Mouse (Mus musculus) limb, embryonic 13.5 days (tissue): Measurements from ENCODE around the gene Scarf2. TPM values are rescaled to one million over a fixed set of nuclear protein-coding genes. Genes with fewer than 3 reads are reported as not detected.

Experiments used
- ATAC-seq: fragments of 200-750 bp; cut with Nextera tagmentation; 2 replicates; pipeline ENCODE4 v1.8.0; 2017; ENCODE audit warnings: low read depth, moderate number of reproducible peaks, moderate TSS enrichment; ENCODE audit not compliant: low FRiP score
- H3K27ac ChIP-seq: fragments of 300-500 bp; sonication (generic); 2 replicates; pipeline ENCODE4 v1.5.1; 2015; ENCODE audit warnings: inconsistent platforms, mild to moderate bottlenecking, moderate library complexity
- H3K27me3 ChIP-seq: fragments of 300-500 bp; sonication (generic); 2 replicates; pipeline ENCODE4 v1.6.1; 2015; ENCODE audit warnings: mild to moderate bottlenecking, inconsistent platforms
- H3K36me3 ChIP-seq: fragments of 300-500 bp; sonication (generic); 2 replicates; pipeline ENCODE4 v1.6.1; 2015; ENCODE audit warnings: inconsistent platforms, mild to moderate bottlenecking, moderate library complexity
- H3K4me1 ChIP-seq: fragments of 300-500 bp; sonication (generic); 2 replicates; pipeline ENCODE4 v1.6.1; 2015; ENCODE audit warnings: inconsistent platforms
- H3K4me2 ChIP-seq: fragments of 300-500 bp; sonication (generic); replicated peaks from 2 replicates; pipeline ENCODE4 v1.6.1; 2015; ENCODE audit warnings: inconsistent platforms, mild to moderate bottlenecking, moderate library complexity
- H3K4me3 ChIP-seq: fragments of 300-500 bp; sonication (generic); 2 replicates; pipeline ENCODE4 v1.5.1; 2015; ENCODE audit warnings: moderate library complexity, mild to moderate bottlenecking, inconsistent platforms
- H3K9ac ChIP-seq: fragments of 300-500 bp; sonication (generic); 2 replicates; pipeline ENCODE4 v1.6.1; 2015; ENCODE audit warnings: mild to moderate bottlenecking, inconsistent platforms
- H3K9me3 ChIP-seq: fragments of 300-500 bp; sonication (generic); 2 replicates; pipeline ENCODE4 v1.6.1; 2016; ENCODE audit warnings: inconsistent platforms
- WGBS: fragments of 180-500 bp; shearing (Covaris S2); methylation state at CpG from one replicate; pipeline ENCODE4 v1.1.7; 2015; 5-methylcytosine and 5-hydroxymethylcytosine counted together
- polyA plus RNA-seq: library from polyadenylated mRNA; unstranded; fragments of >200 nt; fragmentation: Nextera tagmentation; extraction: Ambion mirVana; gene quantifications from 2 replicates; pipeline ENCODE4 v1.2.1, GENCODE M21; 2015

Scarf2 gene
- polyA plus RNA-seq, 1 experiment from 2014 or later: 29.4 TPM

DNA sequence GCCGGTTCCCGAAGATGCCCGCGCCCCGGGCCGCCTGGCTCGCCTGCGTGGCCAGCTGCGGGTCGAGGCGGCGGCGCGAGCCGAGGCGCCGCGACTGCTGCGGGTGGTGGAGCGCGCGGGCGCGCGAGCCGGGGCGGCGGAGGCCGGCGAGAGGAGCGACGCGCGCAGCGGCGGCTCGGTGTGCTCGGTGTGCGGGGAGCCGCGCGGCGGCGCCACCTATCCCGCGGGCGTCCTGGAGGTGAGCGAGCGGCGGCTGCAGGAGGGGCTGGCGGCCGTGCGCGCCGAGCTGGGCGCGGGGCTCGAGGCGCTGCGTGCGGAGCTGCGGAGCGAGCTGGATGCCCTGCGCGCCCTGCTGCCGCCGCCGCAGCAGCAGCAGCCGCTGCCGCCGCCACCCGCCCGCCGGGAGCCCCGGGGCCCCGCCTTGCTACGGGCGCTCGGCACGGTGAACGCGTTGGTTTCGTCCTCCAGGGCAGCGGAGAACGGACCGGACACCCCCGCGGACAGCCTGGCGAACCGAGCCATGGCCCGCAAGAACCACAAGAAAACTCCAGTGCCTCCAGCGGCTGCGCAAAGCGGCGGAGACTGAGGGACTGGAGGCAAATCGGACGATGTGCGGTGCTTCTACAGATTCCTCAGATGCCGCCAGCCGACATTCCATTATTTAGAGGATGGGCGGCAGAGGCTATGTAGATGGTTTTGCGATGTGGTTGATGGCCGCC is 36.8 kb downstream of the Scarf2 start:
- Histone ChIP-seq H3K4me3 (peak overlapping the region; percentile 66), H3K27ac (no peak overlapping the region; the same call in 1 of the 2 replicates), H3K4me2 (peak overlapping the region; percentile 99), H3K27me3 (peaks cover 82% of the 10 kb centered on the region), H3K9ac (peak overlapping the region; percentile 78), H3K4me1 (peaks cover 22% of the 10 kb centered on the region), H3K9me3 (no peaks in the 10 kb centered on the region), H3K36me3 (0 out of 2 replicates have a peak, but pooled peaks cover 7% of the 10 kb centered on the region)
- ATAC-seq: peak; percentile 62
- WGBS: under 1% methylated on average over 74 of the region's 103 CpGs

DNA sequence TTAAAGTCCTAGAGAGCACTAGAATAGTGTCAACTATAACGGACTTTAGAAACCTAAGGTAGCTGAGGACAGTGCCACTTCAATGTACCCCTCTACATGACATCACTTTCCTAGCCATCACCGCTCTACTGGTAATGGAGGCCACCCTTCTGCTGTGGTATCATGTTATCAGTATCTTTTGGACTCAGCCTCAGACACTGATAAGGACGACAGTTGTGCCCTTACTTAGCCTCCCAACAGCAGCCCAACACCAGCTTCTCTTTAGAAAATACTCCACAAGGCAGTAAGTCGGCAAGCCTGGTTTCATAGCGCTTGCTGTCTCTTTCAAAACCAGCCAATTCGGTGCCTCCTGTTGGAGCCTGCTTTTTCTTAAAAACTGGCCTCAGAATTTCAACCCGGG is 37.5 kb downstream of the Scarf2 start:
- Histone ChIP-seq H3K4me1 (peaks cover 22% of the 10 kb centered on the region), H3K9ac (peak overlapping the region; percentile 78; the same call in 1 of the 2 replicates), H3K27me3 (peaks cover 82% of the 10 kb centered on the region), H3K36me3 (0 out of 2 replicates have a peak, but pooled peaks cover 8% of the 10 kb centered on the region), H3K4me3 (peak overlapping the region; percentile 66), H3K4me2 (peak overlapping the region; percentile 99), H3K27ac (no peak overlapping the region), H3K9me3 (no peaks in the 10 kb centered on the region)
- 50% methylated on average over 7 of the region's 7 CpGs for WGBS
- ATAC-seq: no peak

DNA sequence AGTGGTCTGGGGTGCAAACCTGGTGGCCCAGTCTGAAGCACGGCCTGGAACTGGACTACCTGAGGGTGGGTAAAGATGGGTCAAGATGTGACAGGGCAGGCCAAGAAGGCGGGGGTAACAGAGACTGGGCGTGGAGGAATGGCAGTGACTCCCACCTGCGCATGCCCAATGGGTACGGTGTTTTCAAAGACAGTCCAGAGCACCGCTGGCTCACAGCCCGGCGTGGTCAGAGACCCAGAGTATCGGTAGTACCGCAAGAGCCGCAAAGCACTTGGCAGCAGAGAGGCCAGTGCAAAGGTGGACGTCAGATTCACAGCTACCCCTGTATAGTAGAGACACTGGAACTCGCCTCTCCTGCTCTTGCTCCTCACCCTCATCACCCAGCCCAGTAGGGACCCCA is 38.4 kb downstream of the Scarf2 start:
- ATAC-seq: no peak
- 50% methylated on average over 13 of the region's 13 CpGs for WGBS
- Histone ChIP-seq H3K27ac (no peak overlapping the region), H3K9me3 (no peaks in the 10 kb centered on the region), H3K4me3 (no peak overlapping the region), H3K4me2 (no peak overlapping the region), H3K9ac (no peak overlapping the region), H3K27me3 (peaks cover 77% of the 10 kb centered on the region), H3K36me3 (peaks cover 18% of the 10 kb centered on the region), H3K4me1 (peaks cover 22% of the 10 kb centered on the region)

DNA sequence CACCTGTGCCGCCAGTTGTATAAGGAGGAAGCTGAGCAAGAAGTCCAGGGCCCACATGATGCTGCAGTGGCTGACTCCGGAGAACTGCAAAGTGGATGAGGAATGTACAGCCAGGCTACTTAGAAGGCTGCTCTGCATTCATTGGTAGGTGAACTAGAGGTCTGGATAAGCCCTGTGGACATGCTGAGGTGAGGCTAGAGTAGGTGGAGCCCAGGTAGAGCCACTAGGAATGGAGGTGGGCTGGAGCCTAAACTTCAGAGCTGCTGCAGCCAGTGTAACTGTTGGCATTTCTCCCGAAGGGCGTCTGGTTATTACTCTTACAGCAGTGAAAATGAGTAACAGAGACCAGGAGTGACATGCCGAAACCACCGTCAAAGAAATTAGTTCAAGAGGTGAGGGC is 41.0 kb downstream of the Scarf2 start, which contains the start of gene Car15:
Gene Car15 (minus strand): TSS at position 314 of the 400 bp plus-strand sequence.
- no peak for ATAC-seq
- peaks cover 11% of the 10 kb centered on the region for H3K4me1 ChIP-seq
- H3K4me3 ChIP-seq: no peak within 1 kb of the TSS
- H3K9ac ChIP-seq: no peak within 1 kb of the TSS; the same call in 1 of the 2 replicates
- peaks cover 43% of the 10 kb centered on the region for H3K36me3 ChIP-seq
- H3K27ac ChIP-seq: 0 out of 2 replicates have a peak within 1 kb of the TSS, but pooled peaks have one; percentile 4
- H3K27me3 ChIP-seq: peaks cover 51% of the 10 kb centered on the region
- H3K4me2 ChIP-seq: no peak within 1 kb of the TSS
- H3K9me3 ChIP-seq: no peaks in the 10 kb centered on the region
- 70% methylated on average over 6 of the region's 6 CpGs for WGBS

DNA sequence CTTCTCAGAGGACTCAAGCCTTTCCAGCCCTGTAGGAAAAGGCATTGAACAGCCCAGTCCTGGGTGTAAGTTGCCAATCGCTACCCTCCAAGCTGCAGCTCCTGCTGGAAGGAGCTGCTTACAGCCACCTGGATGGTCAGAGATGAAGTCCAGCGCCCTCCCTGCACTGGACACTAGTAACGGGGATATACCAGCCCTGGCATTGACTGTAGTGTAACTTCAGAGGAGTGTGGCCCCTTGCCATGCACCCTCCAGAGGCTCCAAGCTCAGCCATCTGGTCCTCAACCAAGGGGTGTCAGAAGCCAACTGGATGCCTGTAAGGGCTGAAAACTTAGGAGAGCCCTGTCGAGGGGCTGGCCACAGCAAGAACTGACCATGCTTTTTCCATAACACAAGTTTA is 42.9 kb downstream of the Scarf2 start:
- Histone ChIP-seq H3K9me3 (no peaks in the 10 kb centered on the region), H3K4me2 (no peak overlapping the region), H3K36me3 (peaks cover 63% of the 10 kb centered on the region), H3K27ac (no peak overlapping the region), H3K27me3 (peaks cover 32% of the 10 kb centered on the region), H3K4me3 (no peak overlapping the region), H3K4me1 (0 out of 2 replicates have a peak, but pooled peaks cover 2% of the 10 kb centered on the region), H3K9ac (no peak overlapping the region)
- 82% methylated on average over 4 of the region's 4 CpGs for WGBS
- no peak for ATAC-seq

DNA sequence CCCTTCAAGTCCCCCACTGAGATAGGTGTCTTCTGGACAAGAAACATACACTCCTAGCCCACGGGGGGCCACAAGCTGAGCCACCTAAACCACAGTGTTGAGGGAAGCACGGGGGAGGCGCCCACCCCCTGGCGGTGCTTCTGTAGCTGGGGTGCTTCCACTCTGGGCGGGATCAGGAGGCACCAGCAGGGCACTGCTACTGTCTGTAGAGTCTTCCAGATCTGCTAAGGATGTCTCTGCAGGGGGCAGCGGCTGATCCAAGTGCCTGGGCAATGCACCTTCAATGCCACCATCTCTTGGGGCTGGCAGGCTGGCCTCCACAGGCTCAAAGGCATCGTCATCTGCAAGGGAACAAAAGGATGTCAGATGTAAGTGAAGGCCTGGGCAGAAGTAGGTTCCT is 45.4 kb downstream of the Scarf2 start:
- Histone ChIP-seq H3K4me1 (no peaks in the 10 kb centered on the region), H3K4me2 (no peak overlapping the region), H3K27ac (no peak overlapping the region), H3K27me3 (peaks cover 7% of the 10 kb centered on the region), H3K36me3 (peaks cover 87% of the 10 kb centered on the region), H3K4me3 (no peak overlapping the region), H3K9me3 (no peaks in the 10 kb centered on the region), H3K9ac (no peak overlapping the region)
- 93% methylated on average over 7 of the region's 7 CpGs for WGBS
- no peak for ATAC-seq

DNA sequence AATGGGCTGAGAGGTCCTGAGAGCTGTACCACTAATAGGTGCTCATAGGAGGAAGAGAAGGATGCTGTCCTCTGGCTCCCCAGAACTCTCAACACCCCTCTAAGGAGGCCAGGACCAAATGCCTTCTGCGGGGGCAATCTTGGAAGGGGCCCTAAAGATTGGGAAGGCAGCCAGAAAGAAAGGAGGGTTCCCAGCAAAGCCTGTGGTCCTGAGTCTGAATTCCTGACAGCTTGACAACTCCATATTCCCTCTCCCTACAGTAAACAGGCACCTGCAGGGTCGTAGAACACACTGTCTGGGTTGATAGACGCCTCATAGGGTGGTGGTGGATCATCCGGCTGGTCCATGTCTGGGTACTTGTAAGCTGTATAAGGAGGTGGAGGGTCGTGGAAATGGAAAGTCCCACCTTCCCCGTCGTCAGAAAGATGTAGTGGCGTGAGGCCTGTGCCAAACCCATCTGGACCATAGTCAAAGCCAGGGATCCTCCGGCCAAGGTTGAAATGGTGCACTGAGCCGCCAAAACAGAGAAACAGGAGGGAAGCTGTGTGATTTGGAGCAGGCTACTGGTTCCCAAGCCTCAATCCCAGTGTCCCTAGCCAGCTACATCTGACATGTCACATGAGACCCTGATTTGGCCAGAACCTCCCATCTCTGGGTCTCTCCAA is 46.8 kb downstream of the Scarf2 start:
- Histone ChIP-seq H3K4me3 (no peak overlapping the region), H3K27me3 (no peaks in the 10 kb centered on the region), H3K4me2 (no peak overlapping the region), H3K4me1 (no peaks in the 10 kb centered on the region), H3K36me3 (peaks cover 93% of the 10 kb centered on the region), H3K9ac (no peak overlapping the region), H3K27ac (no peak overlapping the region), H3K9me3 (no peaks in the 10 kb centered on the region)
- WGBS: 92% methylated on average over 10 of the region's 10 CpGs
- ATAC-seq: no peak

DNA sequence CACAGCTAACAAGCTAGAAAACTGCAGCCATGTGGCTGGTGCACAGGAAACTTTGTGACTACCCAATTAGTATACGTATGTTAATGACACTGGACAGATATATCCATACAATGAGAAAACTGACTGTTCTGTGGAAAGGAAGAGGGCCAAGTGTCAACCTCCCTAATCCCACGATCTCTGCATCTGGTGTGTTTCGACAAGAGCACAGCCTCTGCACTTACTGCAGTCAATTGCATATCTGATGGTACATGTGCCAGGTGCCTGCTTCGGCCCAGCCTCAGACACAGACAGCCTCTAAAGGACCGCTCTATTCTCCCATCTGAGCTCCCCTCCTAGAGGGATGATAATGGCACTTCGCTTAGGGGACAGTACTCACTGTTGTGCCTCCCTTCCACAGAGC is 51.3 kb downstream of the Scarf2 start:
- no peak overlapping the region for H3K4me2 ChIP-seq
- H3K4me3 ChIP-seq: no peak overlapping the region
- no peak overlapping the region for H3K9ac ChIP-seq
- ATAC-seq: no peak
- 98% methylated on average over 6 of the region's 6 CpGs for WGBS
- no peak overlapping the region for H3K27ac ChIP-seq
- no peaks in the 10 kb centered on the region for H3K9me3 ChIP-seq
- H3K36me3 ChIP-seq: peaks cover 91% of the 10 kb centered on the region
- H3K27me3 ChIP-seq: no peaks in the 10 kb centered on the region
- no peaks in the 10 kb centered on the region for H3K4me1 ChIP-seq

DNA sequence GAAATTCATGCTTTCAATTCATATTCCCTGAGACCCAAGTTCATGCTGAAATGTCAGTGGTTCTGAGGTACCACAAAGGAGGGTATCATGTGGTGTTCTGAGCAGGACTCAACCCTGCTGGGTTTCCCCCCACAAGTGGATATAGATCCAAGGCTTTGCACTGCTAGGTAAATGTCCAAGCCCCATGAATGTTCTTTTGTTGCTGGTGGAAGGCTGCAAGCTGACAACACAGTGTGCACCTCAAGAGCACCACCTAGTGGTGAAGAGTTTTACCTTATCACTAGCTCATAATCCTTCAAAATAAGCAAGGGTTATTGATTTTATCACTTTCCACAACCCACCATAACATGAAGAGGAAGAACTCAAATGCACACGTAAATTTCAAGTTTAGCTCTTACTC is 51.8 kb downstream of the Scarf2 start:
- Histone ChIP-seq H3K4me1 (no peaks in the 10 kb centered on the region), H3K9me3 (no peaks in the 10 kb centered on the region), H3K9ac (no peak overlapping the region), H3K27me3 (no peaks in the 10 kb centered on the region), H3K4me3 (no peak overlapping the region), H3K36me3 (peaks cover 90% of the 10 kb centered on the region), H3K27ac (no peak overlapping the region), H3K4me2 (no peak overlapping the region)
- ATAC-seq: no peak
- WGBS: 22% methylated on average over 1 of the region's 1 CpGs

DNA sequence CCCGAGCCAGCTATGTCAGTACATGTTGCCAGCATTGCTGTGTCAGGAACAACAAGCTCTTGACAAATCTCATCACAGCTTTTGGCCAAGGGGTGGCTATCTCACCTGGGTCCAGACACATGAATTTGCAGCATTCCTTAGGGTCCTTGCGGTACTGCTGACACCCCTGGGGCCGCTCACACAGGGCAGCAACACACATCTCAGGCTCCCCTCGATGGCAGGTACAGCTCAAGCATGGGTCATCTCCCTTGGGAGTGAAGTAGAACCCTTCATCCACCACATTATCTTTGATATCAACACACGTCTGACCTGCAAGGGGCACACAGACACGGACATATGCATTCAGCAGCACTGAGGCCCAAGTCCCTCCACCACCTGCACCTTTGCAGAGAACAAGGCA is 52.4 kb downstream of the Scarf2 start:
- 87% methylated on average over 6 of the region's 6 CpGs for WGBS
- ATAC-seq: no peak
- Histone ChIP-seq H3K4me3 (no peak overlapping the region), H3K9me3 (no peaks in the 10 kb centered on the region), H3K4me1 (no peaks in the 10 kb centered on the region), H3K27me3 (no peaks in the 10 kb centered on the region), H3K4me2 (no peak overlapping the region), H3K9ac (no peak overlapping the region), H3K27ac (no peak overlapping the region), H3K36me3 (peaks cover 90% of the 10 kb centered on the region)

DNA sequence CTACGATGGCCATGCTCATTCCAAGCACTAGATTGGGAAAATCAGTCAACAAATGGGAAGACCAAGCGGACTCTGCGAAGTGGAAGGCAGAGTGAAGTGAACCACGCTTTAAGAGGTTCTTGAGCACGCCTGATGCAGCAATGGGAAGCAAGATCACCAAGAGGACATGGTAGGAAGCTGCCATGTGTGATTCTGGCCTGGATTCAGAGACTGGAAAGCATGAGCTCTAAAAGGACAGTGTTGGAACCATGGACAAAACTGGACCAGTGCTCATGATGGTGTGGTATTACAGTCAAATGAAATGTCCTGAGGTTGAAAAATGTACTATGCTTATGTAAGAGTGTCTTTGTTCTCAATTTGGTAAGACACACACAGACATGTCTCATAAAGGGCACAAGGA is 54.2 kb downstream of the Scarf2 start:
- no peaks in the 10 kb centered on the region for H3K27me3 ChIP-seq
- H3K9ac ChIP-seq: no peak overlapping the region
- ATAC-seq: no peak
- no peak overlapping the region for H3K4me2 ChIP-seq
- WGBS: 96% methylated on average over 5 of the region's 5 CpGs
- no peak overlapping the region for H3K4me3 ChIP-seq
- no peak overlapping the region for H3K27ac ChIP-seq
- H3K36me3 ChIP-seq: peaks cover 88% of the 10 kb centered on the region
- H3K4me1 ChIP-seq: no peaks in the 10 kb centered on the region
- H3K9me3 ChIP-seq: no peaks in the 10 kb centered on the region

DNA sequence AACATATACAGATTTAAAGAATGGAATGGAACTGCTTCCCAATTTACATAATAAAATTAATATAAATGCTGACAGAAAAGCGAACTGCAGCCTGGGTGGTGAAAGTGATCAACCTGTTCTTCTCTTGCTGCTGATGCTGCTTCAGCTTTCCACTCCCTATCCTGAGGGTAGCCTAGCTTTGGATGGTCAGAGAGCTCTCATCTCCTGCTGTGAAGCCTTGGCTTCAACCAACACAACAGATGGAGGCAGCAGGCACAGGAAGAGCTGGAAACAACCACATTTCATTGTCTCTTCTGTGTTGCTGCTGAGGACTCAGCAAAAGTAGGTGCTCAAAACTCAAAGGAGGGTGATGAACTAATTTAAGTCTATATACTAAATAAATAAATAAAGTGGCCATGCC is 54.8 kb downstream of the Scarf2 start:
- Histone ChIP-seq H3K4me3 (no peak overlapping the region), H3K4me1 (no peaks in the 10 kb centered on the region), H3K27me3 (no peaks in the 10 kb centered on the region), H3K9ac (no peak overlapping the region), H3K4me2 (no peak overlapping the region), H3K9me3 (no peaks in the 10 kb centered on the region), H3K27ac (no peak overlapping the region), H3K36me3 (peaks cover 88% of the 10 kb centered on the region)
- 97% methylated on average over 1 of the region's 1 CpGs for WGBS
- ATAC-seq: no peak
